Mouse (Mus musculus) cerebellum, adult 2 months (tissue): ENCODE results near the gene Ccdc155.

Experiments used
- CTCF ChIP-seq: fragments of 200-500 bp; IDR thresholded peaks from 2 replicates; pipeline ENCODE4 v1.5.1; 2011; ENCODE audit warnings: low read depth, mild to moderate bottlenecking, control low read depth, low read length, moderate library complexity, borderline replicate concordance; ENCODE audit not compliant: insufficient read depth
- POLR2A ChIP-seq: fragments of 200-500 bp; IDR thresholded peaks from 2 replicates; pipeline ENCODE4 v1.6.1; 2011; ENCODE audit warnings: low read length, control low read depth, borderline replicate concordance; ENCODE audit not compliant: insufficient read depth

DNA sequence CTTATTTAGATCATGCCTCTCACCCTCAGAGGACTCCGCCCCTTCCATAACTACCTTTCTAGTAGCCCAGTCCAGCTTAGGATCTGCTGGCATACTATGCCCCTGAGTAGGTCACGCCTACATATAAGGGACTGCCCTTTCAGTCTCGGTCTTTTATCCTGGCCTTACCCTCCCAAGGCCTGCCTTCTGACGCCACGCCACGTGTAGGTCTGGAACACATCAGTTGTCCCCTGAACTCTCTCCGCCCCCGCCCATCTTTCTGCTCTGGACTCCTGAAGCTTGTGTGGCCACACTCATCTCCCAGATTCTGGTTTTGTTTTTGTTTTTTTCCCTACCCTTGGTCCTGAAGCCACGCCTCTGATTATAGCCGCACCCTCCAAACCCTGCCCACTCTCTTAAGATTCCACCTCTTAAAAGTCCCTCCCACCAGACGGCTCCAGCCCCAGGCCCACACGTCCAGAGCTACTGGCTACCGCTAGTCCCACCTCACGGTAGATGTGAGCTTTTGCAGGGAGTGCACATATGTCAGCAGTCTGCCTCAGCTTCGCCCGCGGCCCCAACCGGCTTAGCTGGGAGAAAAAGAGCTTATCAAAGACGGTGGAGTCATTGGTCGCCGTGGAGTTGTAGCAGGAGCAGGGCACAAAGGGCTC lies 30.4 kb upstream of the Ccdc155 start:
- TF ChIP-seq CTCF (no peak), POLR2A (no peak)
